Mouse (Mus musculus) neural tube, embryonic 14.5 days (tissue): ENCODE data around the gene Dnah10. TPM values are rescaled to one million over a fixed set of nuclear protein-coding genes. Genes with fewer than 3 reads are reported as not detected.

ENCODE experiments used
- ATAC-seq: fragments of 200-750 bp; cut with Nextera tagmentation; 2 replicates; pipeline ENCODE4 v1.8.0; 2017; ENCODE audit warnings: low read depth, mild to moderate bottlenecking, moderate TSS enrichment, moderate library complexity
- H3K27ac ChIP-seq: fragments of 300-500 bp; sonication (generic); 2 replicates; pipeline ENCODE4 v1.5.1; 2014; ENCODE audit warnings: low read depth, mild to moderate bottlenecking, control low read depth, low read length, moderate library complexity, mixed read lengths
- H3K27me3 ChIP-seq: fragments of 300-500 bp; sonication (generic); 2 replicates; pipeline ENCODE4 v1.6.1; 2014; ENCODE audit warnings: low read length; ENCODE audit not compliant: control insufficient read depth, insufficient read depth
- H3K36me3 ChIP-seq: fragments of 300-500 bp; sonication (generic); 2 replicates; pipeline ENCODE4 v1.6.1; 2014; ENCODE audit warnings: low read length, mixed read lengths; ENCODE audit not compliant: control insufficient read depth, insufficient read depth
- H3K4me1 ChIP-seq: fragments of 300-500 bp; sonication (generic); 2 replicates; pipeline ENCODE4 v1.6.1; 2014; ENCODE audit warnings: low read length; ENCODE audit not compliant: control insufficient read depth, insufficient read depth
- H3K4me2 ChIP-seq: fragments of 300-500 bp; sonication (generic); 2 replicates; pipeline ENCODE4 v1.6.1; 2014; ENCODE audit warnings: mild to moderate bottlenecking, low read depth, low read length, control low read depth
- H3K4me3 ChIP-seq: fragments of 300-500 bp; sonication (generic); 2 replicates; pipeline ENCODE4 v1.5.1; 2014; ENCODE audit warnings: low read depth, low read length, control low read depth, mixed read lengths
- H3K9ac ChIP-seq: fragments of 300-500 bp; sonication (generic); replicated peaks from 2 replicates; pipeline ENCODE4 v1.6.1; 2014; ENCODE audit warnings: low read depth, mild to moderate bottlenecking, control low read depth, low read length, mixed read lengths
- H3K9me3 ChIP-seq: fragments of 300-500 bp; sonication (generic); 2 replicates; pipeline ENCODE4 v1.6.1; 2016; ENCODE audit warnings: low read length; ENCODE audit not compliant: control insufficient read depth
- WGBS: fragments of 180-500 bp; shearing (Covaris S2); extraction: QIAGEN DNeasy Blood & Tissue Kit; methylation state at CpG from one replicate; pipeline ENCODE4 v1.1.7; 2014; 5-methylcytosine and 5-hydroxymethylcytosine counted together
- polyA plus RNA-seq: library from polyadenylated mRNA; unstranded; fragments of >200 nt; fragmentation: Nextera tagmentation; extraction: Ambion mirVana; gene quantifications from 2 replicates; pipeline ENCODE4 v1.2.1, GENCODE M21; 2014

Dnah10 gene
- polyA plus RNA-seq, 1 experiment from 2014 or later = 0.11 TPM

DNA sequence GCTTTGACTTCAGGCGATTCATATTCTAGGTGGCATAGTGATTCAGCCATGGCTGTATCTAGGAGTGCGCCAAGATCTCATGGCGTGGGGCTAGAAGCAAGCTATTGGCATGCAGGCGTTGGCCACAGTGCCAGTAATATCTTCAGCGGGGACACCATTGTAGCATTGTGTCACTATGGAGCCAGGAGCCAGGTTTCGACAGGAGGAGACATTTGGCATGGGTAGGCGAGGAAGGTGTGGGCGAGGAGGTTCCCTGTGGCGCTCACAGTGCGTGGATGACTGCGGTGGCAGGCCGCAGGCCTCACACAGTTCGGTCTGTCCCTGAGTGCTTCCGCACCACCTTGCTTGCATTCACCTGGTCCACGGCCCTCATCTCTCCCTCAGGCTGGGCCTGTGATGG is 110.3 kb downstream of the Dnah10 start:
- no peaks in the 10 kb centered on the region for H3K9me3 ChIP-seq
- H3K27ac ChIP-seq = no peak overlapping the region
- no peak overlapping the region for H3K4me2 ChIP-seq
- peaks cover 17% of the 10 kb centered on the region for H3K36me3 ChIP-seq
- H3K4me1 ChIP-seq = no peaks in the 10 kb centered on the region
- no peak overlapping the region for H3K9ac ChIP-seq
- no peak overlapping the region for H3K4me3 ChIP-seq
- WGBS = 95% methylated on average over 15 of the region's 15 CpGs
- no peak for ATAC-seq
- no peaks in the 10 kb centered on the region for H3K27me3 ChIP-seq

DNA sequence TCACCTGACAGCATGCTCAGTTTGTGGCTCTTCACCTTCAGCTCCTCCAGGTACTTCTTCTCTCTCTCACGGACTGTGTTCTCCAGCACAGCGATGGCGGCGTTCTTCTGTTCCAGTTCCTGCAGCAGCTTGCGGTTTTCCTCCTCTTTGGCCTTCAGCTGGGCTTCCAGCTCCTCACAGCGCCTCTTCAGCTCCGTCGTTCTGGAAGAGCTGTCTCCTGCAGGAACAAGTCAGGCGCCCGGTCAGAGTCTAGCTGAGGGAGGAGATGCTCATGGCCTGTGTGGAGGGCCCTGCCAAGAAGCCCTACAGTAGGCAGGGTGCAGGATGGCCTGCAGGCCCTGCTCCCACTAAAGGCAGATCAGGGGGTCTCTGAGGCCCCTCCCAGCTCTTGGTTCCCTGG is 111.2 kb downstream of the Dnah10 start:
- H3K9ac ChIP-seq = no peak overlapping the region
- 90% methylated on average over 10 of the region's 10 CpGs for WGBS
- H3K9me3 ChIP-seq = no peaks in the 10 kb centered on the region
- no peak overlapping the region for H3K4me3 ChIP-seq
- H3K36me3 ChIP-seq = peaks cover 17% of the 10 kb centered on the region
- no peak overlapping the region for H3K27ac ChIP-seq
- H3K4me1 ChIP-seq = no peaks in the 10 kb centered on the region
- ATAC-seq = no peak
- no peak overlapping the region for H3K4me2 ChIP-seq
- H3K27me3 ChIP-seq = no peaks in the 10 kb centered on the region

DNA sequence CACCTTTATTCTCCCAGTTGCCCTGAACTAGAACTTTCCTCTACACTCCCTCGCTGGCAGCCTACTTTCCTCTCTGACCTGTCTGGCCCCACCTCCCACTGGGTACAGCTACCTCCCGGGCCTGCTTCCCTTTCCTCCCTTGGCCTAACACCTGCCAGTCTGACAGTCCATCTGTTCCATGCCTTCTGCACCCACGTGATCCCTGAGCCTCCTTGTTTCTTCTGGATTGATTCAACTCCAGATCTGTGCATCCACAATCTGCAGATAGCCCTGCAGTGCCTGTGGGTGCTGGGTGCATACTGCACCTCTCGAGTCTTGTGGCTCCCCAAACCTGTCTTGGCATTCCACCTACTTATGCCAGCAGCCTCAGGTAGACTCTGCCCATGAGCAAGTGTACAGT is 111.7 kb downstream of the Dnah10 start:
- no peak overlapping the region for H3K4me2 ChIP-seq
- no peak overlapping the region for H3K9ac ChIP-seq
- no peak overlapping the region for H3K4me3 ChIP-seq
- H3K27ac ChIP-seq = no peak overlapping the region
- H3K27me3 ChIP-seq = no peaks in the 10 kb centered on the region
- H3K9me3 ChIP-seq = no peaks in the 10 kb centered on the region
- H3K4me1 ChIP-seq = no peaks in the 10 kb centered on the region
- WGBS = 81% methylated on average over 4 of the region's 4 CpGs
- ATAC-seq = no peak
- peaks cover 17% of the 10 kb centered on the region for H3K36me3 ChIP-seq

DNA sequence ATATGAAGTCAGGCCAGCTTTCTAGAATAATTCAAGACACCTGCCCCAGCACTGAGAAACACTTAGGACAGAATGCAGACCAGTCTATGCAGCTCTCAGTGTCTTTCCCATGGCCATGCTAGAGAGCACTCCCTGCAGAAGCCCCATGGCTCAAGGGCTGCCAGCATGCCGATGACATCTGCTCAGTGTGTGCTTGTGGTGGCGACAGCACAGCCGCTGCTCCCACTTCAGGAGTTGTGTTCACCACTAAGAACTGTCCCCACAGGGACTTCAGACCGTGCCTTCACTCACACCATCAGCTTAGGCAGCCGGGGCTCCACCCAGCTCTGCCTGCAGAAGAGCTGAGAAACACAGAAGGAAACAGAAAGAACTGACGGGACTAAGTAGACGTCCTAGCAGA is 115.3 kb downstream of the Dnah10 start:
- no peak for ATAC-seq
- Histone ChIP-seq H3K4me1 (peaks cover 3% of the 10 kb centered on the region; the same call in 1 of the 2 replicates), H3K36me3 (peaks cover 10% of the 10 kb centered on the region), H3K27ac (no peak overlapping the region), H3K9ac (no peak overlapping the region), H3K4me3 (no peak overlapping the region), H3K27me3 (no peaks in the 10 kb centered on the region), H3K4me2 (no peak overlapping the region), H3K9me3 (no peaks in the 10 kb centered on the region)
- WGBS = 77% methylated on average over 7 of the region's 7 CpGs

DNA sequence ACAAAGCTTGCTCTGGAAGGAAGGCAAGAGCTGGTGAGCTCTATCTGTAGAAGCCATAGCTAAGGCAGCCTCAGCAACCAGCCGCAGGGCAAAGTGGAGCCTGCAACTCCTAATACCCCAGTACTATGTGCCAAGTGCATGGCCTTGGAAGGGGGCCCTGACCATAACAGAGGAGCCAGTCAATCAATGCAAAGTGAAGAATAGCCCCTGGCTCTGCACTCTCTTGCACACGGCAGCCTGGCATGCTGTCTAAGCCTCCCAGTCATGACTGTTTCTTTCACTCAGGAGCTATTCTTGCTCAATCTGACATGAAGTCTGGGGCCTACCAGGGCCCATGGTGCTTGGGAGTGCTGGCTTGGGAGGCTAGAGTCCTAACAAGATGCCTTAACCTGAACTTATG is 115.8 kb downstream of the Dnah10 start:
- Histone ChIP-seq H3K4me3 (no peak overlapping the region), H3K27me3 (no peaks in the 10 kb centered on the region), H3K4me1 (peaks cover 3% of the 10 kb centered on the region; the same call in 1 of the 2 replicates), H3K36me3 (peaks cover 6% of the 10 kb centered on the region), H3K4me2 (no peak overlapping the region), H3K9ac (no peak overlapping the region), H3K9me3 (no peaks in the 10 kb centered on the region), H3K27ac (no peak overlapping the region)
- 69% methylated on average over 2 of the region's 2 CpGs for WGBS
- ATAC-seq = no peak

DNA sequence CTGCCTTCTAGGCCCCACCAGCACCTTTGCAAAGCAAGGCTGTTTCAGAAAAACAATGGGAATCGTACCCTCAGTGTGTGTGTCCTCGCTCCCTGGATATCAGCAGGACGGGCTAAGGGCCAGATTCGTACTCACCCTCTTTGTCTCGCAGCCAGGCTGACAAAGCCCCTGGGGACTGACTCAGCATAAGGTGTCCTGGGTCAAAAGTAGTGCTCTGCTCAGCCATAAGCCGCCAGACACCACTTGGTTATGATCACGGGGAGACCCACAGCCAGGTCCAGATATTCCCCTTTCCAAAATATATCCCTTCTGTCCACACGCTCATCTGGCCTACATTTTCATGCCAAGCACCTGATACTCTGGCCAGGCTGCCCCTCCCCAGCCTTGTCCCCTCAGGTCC is 118.5 kb downstream of the Dnah10 start:
- H3K36me3 ChIP-seq = 0 out of 2 replicates have a peak, but pooled peaks cover 1% of the 10 kb centered on the region
- ATAC-seq = no peak
- no peak overlapping the region for H3K4me3 ChIP-seq
- H3K9me3 ChIP-seq = no peaks in the 10 kb centered on the region
- 0 out of 2 replicates have a peak overlapping the region, but pooled peaks have one; percentile 0 for H3K27ac ChIP-seq
- no peak overlapping the region for H3K4me2 ChIP-seq
- WGBS = 53% methylated on average over 8 of the region's 8 CpGs
- H3K9ac ChIP-seq = no peak overlapping the region
- no peaks in the 10 kb centered on the region for H3K27me3 ChIP-seq
- H3K4me1 ChIP-seq = peaks cover 3% of the 10 kb centered on the region; the same call in 1 of the 2 replicates

DNA sequence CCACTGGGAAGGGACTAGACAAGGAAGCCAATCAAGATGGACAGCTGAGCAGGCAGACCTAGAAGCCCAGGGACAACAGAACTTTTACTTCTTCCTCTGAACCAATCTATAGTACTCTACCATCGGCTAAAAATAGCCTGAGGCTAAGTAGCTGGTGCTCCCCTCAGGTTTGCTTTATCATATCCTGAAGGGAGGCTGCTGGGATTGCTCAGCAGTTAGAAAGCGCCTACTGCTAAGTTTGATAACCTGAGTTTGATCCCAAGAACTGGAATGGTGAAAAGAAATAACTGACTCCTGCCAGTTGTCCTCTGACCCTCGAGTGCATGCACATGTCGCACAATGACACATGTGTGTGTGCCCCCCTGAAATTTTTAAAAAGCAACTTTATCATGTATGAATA is 120.0 kb downstream of the Dnah10 start:
- WGBS = 85% methylated on average over 4 of the region's 4 CpGs
- no peak overlapping the region for H3K4me3 ChIP-seq
- H3K4me2 ChIP-seq = no peak overlapping the region
- no peak for ATAC-seq
- H3K27me3 ChIP-seq = no peaks in the 10 kb centered on the region
- H3K4me1 ChIP-seq = peaks cover 3% of the 10 kb centered on the region; the same call in 1 of the 2 replicates
- no peaks in the 10 kb centered on the region for H3K36me3 ChIP-seq
- H3K9ac ChIP-seq = no peak overlapping the region
- H3K27ac ChIP-seq = no peak overlapping the region
- H3K9me3 ChIP-seq = no peaks in the 10 kb centered on the region

DNA sequence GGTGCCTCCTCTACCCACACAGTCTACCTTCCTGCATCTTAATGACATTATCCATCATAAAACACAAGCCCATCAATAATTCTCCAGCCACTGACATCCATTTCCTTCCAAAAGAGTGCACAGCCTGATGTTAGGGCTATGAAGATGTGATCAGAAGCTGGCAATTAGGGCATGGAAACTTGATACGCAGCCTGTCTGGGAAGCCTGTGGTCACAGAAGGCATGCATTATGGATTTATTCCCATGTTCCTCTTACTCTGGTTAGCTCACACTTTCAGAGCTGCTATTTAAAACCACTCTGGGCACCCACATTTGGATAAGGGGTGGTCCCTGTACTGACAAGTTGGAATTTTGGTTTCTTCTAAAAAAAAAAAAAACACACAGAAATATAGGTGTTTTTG is 122.1 kb downstream of the Dnah10 start:
- Histone ChIP-seq H3K9ac (no peak overlapping the region), H3K27ac (no peak overlapping the region), H3K9me3 (no peaks in the 10 kb centered on the region), H3K27me3 (no peaks in the 10 kb centered on the region), H3K4me3 (no peak overlapping the region), H3K4me1 (peaks cover 3% of the 10 kb centered on the region; the same call in 1 of the 2 replicates), H3K4me2 (no peak overlapping the region), H3K36me3 (no peaks in the 10 kb centered on the region)
- no peak; the same call in 1 of the 2 replicates for ATAC-seq
- WGBS = 61% methylated on average over 1 of the region's 1 CpGs

DNA sequence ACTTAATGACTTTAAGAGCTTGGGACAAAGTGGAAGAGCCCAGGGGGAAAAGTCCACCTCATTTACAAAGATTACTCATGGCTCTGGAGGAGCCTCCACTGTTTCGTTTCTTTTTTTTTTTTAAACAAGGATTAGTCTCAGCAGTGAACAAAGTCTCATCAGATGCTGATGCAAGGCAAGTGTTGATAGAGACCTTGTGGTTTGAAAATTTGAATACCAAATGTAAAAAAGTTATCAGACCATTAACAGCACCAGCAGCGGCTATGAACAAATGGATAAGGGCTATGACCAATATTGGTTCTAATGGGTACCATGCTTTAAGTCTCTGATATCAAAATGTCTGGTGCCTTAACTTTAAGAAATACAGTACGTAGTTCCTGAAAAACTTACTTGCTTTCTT is 124.1 kb downstream of the Dnah10 start:
- Histone ChIP-seq H3K4me3 (no peak overlapping the region), H3K27me3 (no peaks in the 10 kb centered on the region), H3K9me3 (no peaks in the 10 kb centered on the region), H3K9ac (no peak overlapping the region), H3K4me1 (peaks cover 2% of the 10 kb centered on the region; the same call in 1 of the 2 replicates), H3K27ac (no peak overlapping the region), H3K4me2 (no peak overlapping the region), H3K36me3 (no peaks in the 10 kb centered on the region)
- ATAC-seq = no peak
- 83% methylated on average over 3 of the region's 3 CpGs for WGBS
